Mouse (Mus musculus) spleen, adult 2 months (tissue): ENCODE results near the gene Plb1.

Experiments
- CTCF ChIP-seq: fragments of 200-500 bp; IDR thresholded peaks from 2 replicates; pipeline ENCODE4 v1.5.1; 2011; ENCODE audit warnings: mild to moderate bottlenecking, inconsistent platforms; ENCODE audit not compliant: insufficient read depth, insufficient read length, insufficient replicate concordance; ENCODE audit errors: extremely low read depth
- POLR2A ChIP-seq: fragments of 200-500 bp; IDR thresholded peaks from 2 replicates; pipeline ENCODE4 v1.6.1; 2011; ENCODE audit warnings: low read depth, low read length, inconsistent platforms

DNA sequence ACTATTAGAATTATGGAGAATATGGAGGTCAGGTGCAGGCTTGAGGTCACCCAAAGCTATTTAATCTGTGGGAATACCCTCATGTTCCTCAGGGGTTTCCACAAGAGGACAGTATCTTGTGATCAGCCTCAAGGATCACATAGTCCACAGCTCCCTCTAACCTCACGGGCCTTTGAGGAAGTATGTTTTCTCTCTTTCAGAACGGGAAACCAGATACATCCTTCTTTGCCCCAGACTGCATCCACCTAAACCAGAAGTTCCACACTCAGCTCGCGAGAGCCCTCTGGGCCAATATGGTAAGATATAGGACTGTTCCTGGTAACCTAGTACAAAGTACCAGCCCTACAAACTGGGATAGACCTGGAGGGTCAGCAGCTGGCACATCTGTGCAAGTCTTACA lies 100.1 kb downstream of the Plb1 start:
- TF ChIP-seq CTCF = no peak
- TF ChIP-seq POLR2A = no peak
